Mouse (Mus musculus) thymus, postnatal 36 days (tissue): ENCODE measurements around the gene Khdrbs1.
"Not testable (repeated sequence)": the region's sequence is repeated elsewhere in the genome, so short reads cannot be mapped to it uniquely, and the experiment has no call there.

ENCODE experiments used
- DNase-seq, 2 experiments: peaks; one replicate each; pipeline ENCODE4 v3.0.0; 2022; ENCODE audit warnings: mixed read lengths in 2 of 2

The Khdrbs1 gene

DNA sequence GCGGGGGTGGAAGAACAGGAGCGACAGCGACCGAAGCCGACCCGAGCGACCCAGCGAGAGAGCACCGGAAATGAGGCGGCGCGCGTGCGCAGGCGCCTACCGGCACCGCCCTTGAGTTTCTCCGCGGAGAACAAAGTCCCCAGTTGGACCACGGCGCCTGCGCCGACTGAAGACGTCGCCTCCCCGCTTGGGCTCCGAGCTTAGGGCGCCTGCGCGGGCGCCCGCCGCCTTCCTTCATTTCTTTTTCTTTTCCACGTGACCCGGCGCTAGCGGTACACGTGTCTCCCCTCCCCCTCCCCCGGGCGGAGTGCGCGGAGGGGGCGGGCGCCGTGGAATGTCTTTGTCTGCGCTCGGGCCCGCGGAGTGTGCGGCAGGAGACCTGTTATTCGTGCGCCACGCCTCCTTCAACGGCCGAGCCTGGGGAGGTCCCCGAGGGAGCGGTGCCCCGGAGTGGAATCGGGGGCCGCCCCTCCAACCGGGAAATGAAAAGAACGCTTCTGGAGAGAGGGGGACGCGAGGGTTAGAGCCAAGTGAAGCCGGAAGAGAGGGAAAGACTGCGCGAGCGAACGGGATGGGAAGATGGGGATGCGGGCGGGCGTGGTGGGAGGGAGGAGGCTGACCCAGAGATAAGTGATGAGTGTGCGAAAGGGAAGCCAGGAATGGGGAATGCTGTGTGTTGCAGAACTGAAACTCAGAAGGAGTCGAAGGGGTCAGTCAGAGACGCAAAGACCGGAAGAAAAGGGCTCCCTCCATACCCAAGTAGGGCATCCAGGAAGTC lies at the start of gene Khdrbs1:
Khdrbs1 (minus strand) TSS at position 72 of the 778 bp plus-strand sequence.
- DNase-seq, result peak; percentile 96 to 98

DNA sequence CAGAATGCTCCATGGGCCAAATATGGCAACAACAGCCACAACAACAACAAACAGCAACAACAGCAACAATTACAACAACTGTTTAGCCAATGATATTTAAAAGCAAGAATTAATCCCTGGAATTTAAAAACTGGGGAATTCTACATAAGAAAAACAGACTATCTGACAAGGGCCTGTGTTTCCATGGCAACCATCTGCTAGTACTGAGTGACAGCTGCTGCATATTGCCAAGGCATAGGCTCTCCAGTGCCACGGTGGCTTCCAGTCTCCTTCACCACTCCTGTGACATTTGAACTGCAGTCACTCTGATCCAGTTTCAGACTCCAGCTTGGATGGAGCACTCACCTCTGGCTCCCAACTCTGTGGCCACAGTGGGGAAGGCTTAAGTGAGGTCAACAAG lies 49.3 kb upstream of the Khdrbs1 start:
- DNase-seq, result no peak

DNA sequence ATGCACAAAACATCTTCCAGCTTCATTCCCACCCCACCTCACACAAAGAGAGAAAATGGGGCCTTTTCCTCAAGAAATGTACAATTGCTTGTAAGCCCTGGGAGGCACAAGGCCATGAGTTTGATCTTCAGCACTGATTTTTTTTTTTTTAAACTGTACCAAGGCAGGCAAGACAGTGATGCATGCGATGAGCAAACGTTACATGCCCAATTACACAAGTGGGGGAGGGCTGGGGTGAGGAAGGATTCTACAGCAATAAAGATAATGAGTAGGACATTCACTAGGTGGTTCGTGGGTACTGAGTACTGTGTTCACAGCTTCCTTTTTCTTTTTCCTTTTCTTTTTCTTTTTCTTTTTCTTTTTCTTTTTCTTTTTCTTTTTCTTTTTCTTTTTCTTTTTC lies 48.4 kb upstream of the Khdrbs1 start:
- no peak for DNase-seq

DNA sequence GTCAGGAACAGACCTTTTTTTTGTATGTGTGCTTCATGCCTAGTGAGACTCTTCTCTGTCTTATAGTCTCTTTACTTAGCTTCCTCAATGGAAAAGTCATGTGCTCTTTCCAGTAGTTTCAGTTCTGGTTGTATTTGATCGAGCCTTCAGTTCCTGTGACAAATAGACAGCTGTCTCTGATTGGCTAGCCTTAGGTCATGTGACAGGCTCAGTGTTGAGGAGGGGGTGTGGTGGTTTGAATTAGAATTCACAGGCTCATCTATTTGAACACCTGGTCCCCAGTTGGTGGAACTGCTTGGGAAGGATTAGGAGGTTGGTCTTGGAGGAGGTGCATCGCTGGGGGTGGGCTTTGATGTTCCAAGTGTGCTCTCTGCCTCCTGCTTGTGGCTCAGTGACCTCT lies 47.5 kb upstream of the Khdrbs1 start:
- DNase-seq, result no peak

DNA sequence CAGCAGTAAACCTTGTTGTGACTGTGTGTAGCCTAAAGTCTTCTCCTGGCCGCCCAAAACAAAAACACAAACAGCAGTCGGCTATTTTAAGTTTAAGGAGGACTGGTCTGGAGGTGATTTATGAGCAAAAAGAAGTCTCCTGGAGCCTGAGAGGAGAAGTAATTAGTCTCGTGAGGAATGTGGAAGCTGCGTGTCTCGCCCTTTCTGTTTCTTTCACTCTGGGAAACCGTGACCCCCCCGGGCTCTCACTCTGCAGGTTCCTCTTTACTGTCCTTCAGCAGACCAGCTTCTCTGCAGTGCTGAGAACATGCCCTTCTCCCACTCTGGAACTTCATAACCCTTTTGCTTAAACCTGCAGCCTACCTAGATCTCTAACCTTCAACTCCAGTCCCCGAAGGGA lies 46.6 kb upstream of the Khdrbs1 start:
- no peak for DNase-seq

DNA sequence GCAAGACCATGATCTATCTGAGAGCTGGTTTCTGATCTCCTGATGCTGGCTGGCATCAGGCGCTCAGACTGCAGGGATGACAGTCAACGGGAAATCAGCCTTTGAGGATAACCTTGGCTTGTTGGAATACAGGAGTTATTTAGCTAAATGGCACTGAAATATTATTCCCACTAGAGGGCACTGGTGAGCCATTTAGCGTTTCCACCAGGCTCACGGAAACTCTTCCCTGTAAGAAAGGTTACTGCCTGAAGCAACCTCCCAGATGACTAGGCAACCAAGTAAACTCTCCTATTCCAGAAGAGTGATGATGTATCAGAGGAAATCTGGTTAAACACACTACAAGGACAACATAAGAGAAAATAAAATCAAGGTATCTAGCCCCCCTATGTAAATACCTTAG lies 43.1 kb upstream of the Khdrbs1 start:
- DNase-seq, result peak; percentile 52 to 54

DNA sequence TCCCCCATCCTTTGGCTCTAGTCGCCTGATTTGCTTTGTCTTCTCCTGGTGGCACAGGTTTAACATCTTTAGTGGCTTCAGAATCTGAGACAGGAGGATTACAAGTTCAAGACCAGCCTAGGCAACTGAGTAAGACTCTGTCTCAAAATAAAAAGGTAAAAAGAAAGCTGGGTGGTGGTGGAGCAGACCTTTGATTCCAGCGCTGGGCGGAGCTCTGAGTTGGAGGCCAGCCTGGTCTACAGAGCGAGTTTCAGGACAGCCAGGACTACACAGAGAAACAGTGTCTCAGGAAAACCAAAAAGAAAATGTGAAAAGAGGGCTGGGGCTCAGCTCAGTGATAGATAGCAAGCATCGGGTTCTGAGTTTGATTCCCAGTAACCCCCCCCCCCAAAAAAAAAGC lies 41.4 kb upstream of the Khdrbs1 start:
- no peak for DNase-seq

DNA sequence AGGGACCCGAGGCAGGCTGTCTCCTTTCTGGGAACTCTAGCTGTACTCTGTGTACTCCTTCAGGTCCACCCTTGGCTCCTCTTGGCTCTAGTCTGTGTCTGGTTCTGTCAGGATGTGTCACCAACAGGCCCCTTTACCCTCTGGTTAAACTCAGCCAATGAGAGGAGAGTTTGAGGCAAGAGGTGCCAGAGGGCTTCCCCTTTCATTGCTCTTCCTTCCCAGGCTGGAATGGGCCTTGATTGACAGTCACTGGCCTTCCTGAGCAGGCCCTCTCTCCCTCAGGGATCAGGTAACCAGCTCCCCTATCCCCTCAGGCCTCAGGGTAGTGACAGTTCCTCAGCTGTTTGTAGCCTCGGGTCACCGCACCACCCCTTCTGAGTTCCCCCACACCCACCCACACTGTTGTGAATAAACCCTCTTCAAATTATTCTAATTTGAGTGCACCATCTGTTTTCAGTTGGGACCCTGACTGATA lies 40.8 kb upstream of the Khdrbs1 start:
- DNase-seq, result no peak

DNA sequence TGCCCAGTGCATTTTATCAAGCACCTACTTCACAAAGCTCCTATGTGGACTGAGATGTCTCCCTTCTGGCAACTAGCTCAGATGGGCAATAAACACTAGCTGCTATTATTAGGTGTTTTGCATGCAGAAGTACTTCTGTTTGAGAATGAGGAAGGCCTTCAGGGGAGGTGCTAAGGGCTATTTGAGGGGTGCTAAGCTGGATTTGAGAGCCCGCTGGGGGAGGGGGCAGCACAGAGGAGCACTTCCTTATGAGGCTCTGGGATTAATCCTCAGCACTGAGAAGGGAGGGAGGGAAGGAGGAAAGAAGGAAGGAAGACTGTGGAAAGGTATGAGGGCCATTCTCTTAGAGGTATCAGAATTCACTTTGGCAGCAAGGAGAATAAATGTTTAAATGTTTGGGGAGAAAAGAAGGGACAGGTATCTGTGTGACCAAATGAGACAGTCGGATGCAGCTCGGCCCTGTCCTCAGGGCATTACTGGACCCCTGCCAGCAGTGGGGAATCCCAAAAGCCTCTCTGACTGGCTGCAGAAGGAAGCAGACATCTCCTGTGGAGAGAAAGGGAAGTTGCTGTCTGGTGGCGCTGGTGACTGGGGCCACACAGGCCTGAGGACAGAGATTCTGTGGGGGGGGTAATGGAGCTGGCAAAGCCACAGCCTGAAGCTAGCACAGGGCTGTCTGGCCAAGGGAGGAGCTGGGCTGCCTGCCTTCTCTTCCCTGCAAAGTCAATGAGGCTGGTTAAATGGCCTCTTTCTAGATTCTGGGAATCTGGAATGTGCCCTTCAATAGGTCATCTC lies 40.0 kb upstream of the Khdrbs1 start:
- no peak for DNase-seq

DNA sequence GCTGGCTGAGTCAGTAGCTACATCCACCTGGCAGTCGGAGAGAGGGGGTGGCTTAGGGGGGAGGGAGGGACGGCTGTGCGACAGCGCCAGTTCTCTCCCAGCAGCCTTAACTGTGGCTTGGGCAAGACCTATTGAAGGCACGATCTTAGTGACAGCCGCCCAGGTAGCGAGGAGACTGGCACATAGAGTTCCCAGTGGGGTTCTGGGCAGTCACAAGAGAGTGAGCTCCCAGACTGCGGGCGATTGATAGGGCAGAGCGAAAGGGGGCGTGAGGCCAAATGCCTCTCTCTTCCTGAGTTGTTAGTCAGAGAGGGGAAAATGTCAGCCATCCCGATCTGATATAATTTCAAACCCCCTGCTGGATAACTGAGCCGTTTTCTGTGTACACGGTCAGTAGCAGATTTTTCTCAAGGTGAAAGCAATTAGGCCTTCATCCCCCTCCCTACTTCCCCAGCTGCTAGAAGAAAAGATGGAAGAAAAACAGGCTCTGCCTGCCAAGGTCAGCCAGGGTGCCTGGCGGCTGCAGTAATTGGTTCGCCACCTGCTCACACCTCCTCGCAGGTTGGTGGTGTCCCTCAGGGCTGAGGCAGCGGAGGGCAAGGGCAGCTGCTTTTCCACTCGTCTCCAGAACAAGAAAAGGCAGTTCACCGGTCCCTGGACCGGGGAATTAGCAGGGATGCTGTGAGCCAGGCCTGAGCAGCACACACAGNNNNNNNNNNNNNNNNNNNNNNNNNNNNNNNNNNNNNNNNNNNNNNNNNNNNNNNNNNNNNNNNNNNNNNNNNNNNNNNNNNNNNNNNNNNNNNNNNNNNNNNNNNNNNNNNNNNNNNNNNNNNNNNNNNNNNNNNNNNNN lies 29.8 kb upstream of the Khdrbs1 start:
- DNase-seq, result peak; percentile 76 to 87

DNA sequence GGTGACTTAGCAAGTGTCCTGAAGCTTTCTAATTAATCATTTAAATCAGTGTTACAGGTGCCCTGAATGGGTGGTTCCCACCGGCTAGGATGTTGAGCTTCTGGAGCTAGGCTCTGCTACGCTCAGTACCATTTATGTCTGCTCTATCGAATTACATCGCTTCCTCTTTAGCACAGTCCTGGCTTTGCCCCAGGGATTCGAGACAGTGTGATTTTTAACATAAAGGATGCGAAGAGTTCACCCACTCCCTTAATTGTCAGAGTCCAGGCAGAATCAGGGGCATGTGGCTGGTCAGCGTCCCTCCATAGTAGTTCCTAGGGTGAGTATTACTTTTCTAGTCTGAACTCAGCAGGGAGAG lies 29.2 kb upstream of the Khdrbs1 start:
- no peak for DNase-seq

DNA sequence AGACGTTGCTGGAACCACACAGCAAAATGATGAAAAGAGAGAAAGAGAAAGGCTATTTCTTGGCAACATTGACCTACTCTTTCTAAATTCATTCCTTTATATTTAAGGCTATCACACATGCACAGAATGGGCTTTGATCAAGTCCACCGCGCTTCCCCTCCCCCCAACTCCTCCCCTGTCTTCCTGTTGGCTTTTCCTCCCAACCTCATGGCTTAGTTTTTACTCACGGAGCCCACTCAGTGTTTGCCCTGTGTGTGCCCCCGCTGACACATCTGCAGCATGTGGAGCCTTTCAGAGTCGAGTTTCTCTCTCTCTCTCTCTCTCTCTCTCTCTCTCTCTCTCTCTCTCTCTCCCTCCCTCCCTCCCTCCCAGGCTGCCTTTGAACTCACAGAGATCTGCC lies 28.5 kb upstream of the Khdrbs1 start:
- peak; percentile 68 to 78 for DNase-seq

DNA sequence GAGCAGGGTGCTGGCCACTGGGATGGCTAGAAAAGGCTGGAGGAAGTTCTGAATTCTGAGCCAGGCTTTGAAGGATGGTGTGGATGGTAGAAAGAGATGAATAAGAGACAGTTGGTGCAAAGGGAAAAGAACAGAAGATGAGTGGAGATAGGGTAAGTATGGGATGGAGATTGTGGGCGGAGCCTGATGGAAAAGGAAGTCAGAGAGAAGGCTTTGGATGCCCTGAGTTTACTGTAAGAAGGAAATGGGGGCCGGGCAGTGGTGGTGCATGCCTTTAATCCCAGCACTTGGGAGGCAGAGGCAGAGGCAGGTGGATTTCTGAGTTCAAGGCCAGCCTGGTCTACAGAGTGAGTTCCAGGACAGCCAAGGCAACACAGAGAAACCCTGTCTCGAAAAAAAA lies 26.6 kb upstream of the Khdrbs1 start:
- not testable (repeated sequence) for DNase-seq

DNA sequence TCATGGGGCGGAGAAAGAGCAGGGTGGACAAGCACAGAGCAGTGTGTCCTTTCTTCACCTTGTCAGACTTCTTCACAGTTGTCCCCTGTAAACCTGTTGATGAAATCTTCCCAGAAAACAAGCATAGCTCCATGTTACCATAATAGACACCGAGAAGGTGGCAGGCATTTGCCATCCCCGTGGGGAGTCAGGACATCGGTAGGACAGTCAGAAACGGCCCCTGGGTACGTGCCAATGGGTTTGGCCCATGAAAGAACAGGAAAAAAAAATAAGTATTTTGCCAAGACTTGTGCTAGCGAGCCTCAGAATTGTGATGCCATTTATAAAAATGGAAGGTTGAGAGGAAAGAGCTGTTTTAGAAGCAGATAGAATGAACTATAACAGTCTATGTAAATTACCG lies 25.7 kb upstream of the Khdrbs1 start:
- no peak for DNase-seq

DNA sequence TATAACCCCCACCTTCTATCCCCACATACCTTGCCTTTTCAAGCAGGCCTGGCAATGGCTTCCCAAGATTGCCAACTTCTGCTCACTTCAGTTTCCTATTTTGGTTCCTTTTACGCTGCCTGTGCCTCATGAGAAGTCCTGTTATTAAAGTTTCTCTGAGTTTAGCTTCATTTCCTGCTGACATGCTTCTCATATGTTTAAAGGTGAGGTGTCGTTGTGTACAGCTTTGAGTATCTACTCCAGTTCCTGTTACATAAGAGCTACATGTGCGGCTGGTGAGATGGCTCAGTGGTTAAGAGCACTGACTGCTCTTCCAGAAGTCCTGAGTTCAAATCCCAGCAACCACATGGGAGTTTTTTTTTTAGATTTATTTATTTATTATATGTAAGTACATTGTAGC lies 23.2 kb upstream of the Khdrbs1 start:
- no peak for DNase-seq

DNA sequence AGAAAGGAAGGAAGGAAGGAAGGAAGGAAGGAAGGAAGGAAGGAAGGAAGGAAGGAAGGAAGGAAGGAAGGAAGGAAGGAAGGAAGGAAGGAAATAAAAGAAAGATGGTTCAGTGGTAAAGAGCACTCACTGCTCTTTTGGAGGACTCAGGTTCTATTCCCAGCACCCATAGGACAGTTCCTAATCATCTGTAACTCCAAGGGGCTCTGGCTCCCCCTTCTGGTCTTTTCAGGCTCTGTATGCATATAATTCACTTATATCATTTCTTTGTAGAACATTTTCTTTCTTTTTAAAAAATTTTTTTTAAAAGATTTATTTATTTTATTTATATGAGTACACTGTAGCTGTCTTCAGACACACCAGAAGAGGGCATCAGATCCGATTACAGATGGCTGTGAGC lies 20.4 kb upstream of the Khdrbs1 start:
- not testable (repeated sequence) for DNase-seq

DNA sequence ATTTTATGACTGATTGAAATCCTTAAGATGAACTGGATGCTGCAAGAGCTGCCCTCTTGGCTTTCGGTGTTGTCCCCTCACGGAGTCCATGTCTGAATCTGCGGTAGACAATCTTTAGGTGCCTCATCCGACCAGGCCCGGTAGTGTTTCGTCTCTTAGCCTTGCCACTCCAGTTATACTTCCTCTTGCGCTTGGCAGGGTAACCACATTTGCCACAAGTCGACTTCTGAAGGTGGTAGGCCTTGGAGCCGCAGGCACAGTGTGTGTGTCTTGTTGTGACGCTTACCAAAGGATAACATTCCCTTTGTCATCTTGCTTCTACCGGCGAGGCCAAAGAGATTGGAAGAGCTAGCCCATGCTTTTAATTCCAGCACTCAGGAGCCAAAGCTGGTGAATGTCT lies 19.5 kb upstream of the Khdrbs1 start:
- peak; percentile 66 to 77 for DNase-seq

DNA sequence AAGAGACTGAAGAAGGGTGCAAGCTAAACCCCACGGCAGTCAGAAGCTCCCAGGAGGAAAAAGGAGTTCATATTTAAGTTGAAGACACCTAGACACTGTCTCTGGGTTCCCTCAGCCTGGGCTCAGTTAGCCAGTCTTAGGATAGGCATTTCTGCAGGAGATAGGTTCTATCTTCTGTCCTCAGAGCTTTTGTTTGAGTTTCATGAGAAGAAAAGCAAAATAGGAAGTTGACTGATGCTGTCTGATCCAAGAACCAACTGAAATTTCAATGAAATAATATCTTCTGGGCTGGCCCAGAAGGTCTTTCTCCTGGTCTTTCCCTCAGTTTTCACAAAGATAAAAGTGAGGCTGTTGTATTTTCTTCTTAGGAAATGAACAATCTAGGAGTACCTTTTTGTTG lies 13.4 kb upstream of the Khdrbs1 start:
- no peak for DNase-seq

DNA sequence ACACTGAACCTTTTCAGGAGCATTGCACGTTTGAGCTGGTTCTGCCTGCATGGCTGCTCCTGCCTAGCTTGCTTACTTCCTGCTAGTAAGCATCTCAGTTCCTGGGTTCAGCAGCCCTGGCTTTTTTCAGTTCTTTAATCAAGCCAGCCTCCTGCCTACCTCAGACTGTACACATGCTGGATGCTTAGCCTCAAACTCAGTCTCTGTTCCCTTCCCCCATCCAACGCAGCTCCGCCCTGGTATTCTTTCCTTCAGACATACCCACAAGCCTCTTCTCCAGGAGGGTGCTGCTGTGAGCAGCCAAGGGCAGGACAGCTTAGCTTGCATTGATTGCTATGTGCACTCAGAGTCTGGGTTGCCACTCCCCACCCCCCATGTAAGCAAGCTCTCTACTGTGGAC lies 12.6 kb upstream of the Khdrbs1 start:
- peak; percentile 54 to 65 for DNase-seq

DNA sequence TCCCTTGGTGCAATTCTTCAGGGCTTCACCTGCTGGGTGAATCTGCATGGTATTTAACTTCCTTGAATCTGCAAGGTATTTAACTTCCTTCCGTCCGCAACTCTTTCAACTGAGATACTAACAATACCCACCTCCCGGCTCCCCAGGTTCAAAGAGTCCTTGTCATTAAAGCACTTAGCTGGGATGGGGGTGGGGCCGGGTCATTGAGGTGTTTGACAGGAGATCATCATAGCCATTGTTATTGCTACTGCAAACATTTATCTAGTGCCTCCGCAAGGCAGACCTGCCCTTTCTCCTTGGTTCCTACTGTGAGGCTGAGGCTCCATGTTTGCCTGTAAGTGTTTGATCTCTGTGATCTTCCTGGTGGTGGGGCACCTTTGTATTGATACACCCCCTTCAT lies 8.3 kb upstream of the Khdrbs1 start:
- DNase-seq, result no peak

DNA sequence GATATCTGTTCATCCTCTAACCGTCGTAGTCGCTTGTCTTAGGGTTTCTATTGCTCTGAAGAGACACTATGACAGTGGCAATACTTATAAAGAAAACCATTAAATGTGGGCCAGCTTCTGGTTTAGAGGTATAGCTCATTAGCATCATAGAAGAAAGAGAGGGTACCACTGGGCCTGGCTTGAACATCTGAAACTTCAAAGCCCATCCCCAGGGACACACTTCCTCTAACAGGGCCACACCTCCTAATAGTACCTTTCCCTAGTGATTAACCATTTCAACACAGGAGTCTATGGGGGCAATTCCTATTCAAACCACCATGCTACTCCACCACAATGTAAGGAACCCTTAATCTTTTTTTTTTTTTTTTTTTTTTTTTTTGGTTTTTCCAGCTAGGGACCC lies 4.5 kb upstream of the Khdrbs1 start:
- no peak for DNase-seq

DNA sequence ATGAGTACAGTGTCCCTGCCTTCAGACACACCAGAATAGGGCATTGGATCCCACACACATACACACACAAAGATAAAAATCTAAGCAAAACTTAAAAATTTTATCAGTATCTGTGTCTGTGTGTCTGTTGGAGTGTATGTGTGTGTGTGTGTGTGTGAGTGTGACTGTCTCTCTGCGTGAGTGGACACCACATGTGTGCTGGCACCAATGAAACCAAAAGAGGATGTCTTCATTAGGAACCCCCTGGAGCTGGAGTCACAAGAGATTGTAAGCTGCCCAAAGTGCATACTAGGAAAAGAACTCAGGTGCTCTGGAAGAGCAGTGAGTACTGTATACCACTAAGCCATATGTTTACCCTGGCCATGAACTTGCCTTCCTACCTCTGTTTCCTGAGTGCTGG lies 4.0 kb upstream of the Khdrbs1 start:
- no peak for DNase-seq

DNA sequence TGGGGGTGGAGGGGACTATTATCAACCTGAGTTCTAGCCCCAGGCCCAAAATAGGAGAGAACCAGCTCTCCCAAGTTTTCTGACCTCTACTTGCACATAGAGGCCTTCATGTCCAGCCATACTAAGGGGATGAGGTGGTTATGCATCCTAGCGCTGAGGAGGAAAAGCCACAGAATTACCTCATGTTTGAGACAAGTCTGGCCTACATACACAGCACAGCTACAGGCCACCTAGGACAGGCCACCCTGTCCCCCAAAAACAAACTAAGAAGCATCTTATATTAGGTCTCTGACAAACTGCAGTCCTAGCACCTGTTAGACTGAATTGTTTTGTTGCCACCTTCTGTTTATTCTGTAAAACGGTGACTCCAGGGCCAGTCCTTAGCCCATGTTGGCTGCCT lies 1.4 kb upstream of the Khdrbs1 start:
- DNase-seq, result no peak
